Mouse (Mus musculus): ENCODE measurements around the gene Nme7. TPM values are rescaled to one million over a fixed set of nuclear protein-coding genes. Genes with fewer than 3 reads are reported as not detected.

The Nme7 gene
- total and polyA plus RNA-seq, 3 experiments: 23.5 to 33.2 (median 25.3) TPM

GRCm38 (mm10) chr1:164475895-164476294 lies 172.0 kb downstream of the Nme7 start:
- Histone ChIP-seq H3K9me3 (replicated peaks; ENCODE audit: low read length) (no peaks in the 10 kb centered on the region), H3K9ac (ENCODE audit: insufficient read depth, low read depth) (no peak overlapping the region), H3K27me3 (replicated peaks) (no peaks in the 10 kb centered on the region), H3K4me3 (replicated peaks in 1 of 3; ENCODE audit: low read depth in 2 of 3, low read length in 2 of 3, poor library complexity in 1 of 3) (no peak overlapping the region), H3K79me2 (replicated peaks; ENCODE audit: control insufficient read depth, extremely low read depth, insufficient read depth, poor library complexity, severe bottlenecking) (no peaks in the 10 kb centered on the region), H3K36me3 (replicated peaks in 1 of 2; ENCODE audit: control insufficient read depth in 1 of 2, insufficient read depth in 1 of 2, low read length in 1 of 2) (no peaks in the 10 kb centered on the region), H3K4me2 (ENCODE audit: insufficient read depth, low read depth, poor library complexity, severe bottlenecking) (no peak overlapping the region), H3K4me1 (ENCODE audit: control insufficient read depth in 1 of 2, insufficient read depth in 2 of 2) (no peaks in the 10 kb centered on the region), H3K27ac (ENCODE audit: insufficient read depth, low read depth) (no peak overlapping the region)
- DNase-seq (ENCODE audit: extremely low read depth): no peak
- dilution Hi-C loops (cut with MboI; ENCODE audit: extremely low pct_ligation_motif_present, extremely low pct_unique_long_range_greater_than_20kb, low sequenced_read_pairs): no loop called here
- no peak for TF ChIP-seq RCOR1 (conservative IDR thresholded peaks at IDR 0.05; ENCODE audit: low read depth, low read length)
- no peak for TF ChIP-seq RAD21 (IDR thresholded peaks at IDR 0.05; ENCODE audit: low read depth, low read length)
- in situ Hi-C loops (cut with MboI; ENCODE audit: low pct_ligation_motif_present, low pct_unique_long_range_greater_than_20kb, low sequenced_read_pairs): no loop called here

- Histone ChIP-seq H3K79me2 (replicated peaks; ENCODE audit: control insufficient read depth, extremely low read depth, insufficient read depth, poor library complexity, severe bottlenecking) (no peaks in the 10 kb centered on the region), H3K36me3 (replicated peaks in 1 of 2; ENCODE audit: control insufficient read depth in 1 of 2, insufficient read depth in 1 of 2, low read length in 1 of 2) (no peaks in the 10 kb centered on the region), H3K9ac (ENCODE audit: insufficient read depth, low read depth) (no peak overlapping the region), H3K4me2 (ENCODE audit: insufficient read depth, low read depth, poor library complexity, severe bottlenecking) (no peak overlapping the region), H3K27ac (ENCODE audit: insufficient read depth, low read depth) (no peak overlapping the region), H3K4me3 (replicated peaks in 1 of 3; ENCODE audit: low read depth in 2 of 3, low read length in 2 of 3, poor library complexity in 1 of 3) (no peak overlapping the region), H3K9me3 (replicated peaks; ENCODE audit: low read length) (no peaks in the 10 kb centered on the region), H3K4me1 (ENCODE audit: control insufficient read depth in 1 of 2, insufficient read depth in 2 of 2) (no peaks in the 10 kb centered on the region), H3K27me3 (replicated peaks) (no peaks in the 10 kb centered on the region)
- TF ChIP-seq RAD21 (IDR thresholded peaks at IDR 0.05; ENCODE audit: low read depth, low read length) (no peak), MAZ (IDR thresholded peaks at IDR 0.05; ENCODE audit: low read depth, low read length) (no peak), ETS1 (conservative IDR thresholded peaks at IDR 0.05; ENCODE audit: low read depth, low read length) (no peak), RCOR1 (conservative IDR thresholded peaks at IDR 0.05; ENCODE audit: low read depth, low read length) (no peak), ZNF384 (IDR thresholded peaks at IDR 0.05; ENCODE audit: low read depth, low read length) (no peak), JUN (IDR thresholded peaks at IDR 0.05; ENCODE audit: insufficient read depth, low read depth, low read length) (no peak), GABPA (IDR thresholded peaks at IDR 0.05; ENCODE audit: insufficient replicate concordance, low read depth, low read length) (no peak)
- DNase-seq (ENCODE audit: extremely low read depth): no peak
- in situ Hi-C loops (cut with MboI; ENCODE audit: low pct_ligation_motif_present, low pct_unique_long_range_greater_than_20kb, low sequenced_read_pairs): no loop called here
- dilution Hi-C loops (cut with MboI; ENCODE audit: extremely low pct_ligation_motif_present, extremely low pct_unique_long_range_greater_than_20kb, low sequenced_read_pairs): no loop called here
Measured at GRCm38 (mm10) chr1:164480755-164481644, 177.1 kb downstream of the Nme7 start.

DNA sequence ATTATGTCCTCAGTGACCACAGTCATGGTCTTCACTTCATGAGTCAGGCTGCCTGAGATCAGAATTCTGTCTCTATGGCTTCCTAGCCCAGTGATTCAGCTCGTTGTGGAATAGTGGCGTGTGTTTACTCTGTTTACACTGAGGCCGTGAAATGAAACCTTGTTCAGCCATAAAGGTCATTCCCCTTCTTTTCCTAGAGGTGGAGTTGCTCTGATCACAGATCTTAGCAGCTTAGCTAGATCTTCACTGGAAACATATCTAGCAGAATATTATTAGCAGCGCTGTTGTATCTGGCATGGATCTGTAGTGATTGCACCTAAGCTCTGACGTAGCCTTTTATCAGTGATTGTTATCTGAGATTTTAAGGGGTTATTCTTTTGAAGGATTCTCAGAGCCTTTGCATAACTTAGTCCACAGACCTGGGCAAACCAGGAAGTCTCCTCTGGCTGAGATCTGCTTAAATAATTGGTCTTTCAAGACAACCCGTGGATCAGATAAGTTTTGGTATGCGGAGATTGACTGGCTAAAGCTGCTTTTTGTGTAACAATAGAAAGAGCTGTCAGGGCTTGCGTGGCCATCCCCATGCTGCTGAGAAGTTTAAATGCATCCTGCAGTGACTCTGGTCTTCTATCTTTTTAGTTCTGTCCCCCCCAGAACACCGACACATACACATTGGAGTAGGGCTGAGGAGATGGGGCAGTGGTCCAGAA lies 177.9 kb downstream of the Nme7 start:
- Histone ChIP-seq H3K36me3 (replicated peaks in 1 of 2; ENCODE audit: control insufficient read depth in 1 of 2, insufficient read depth in 1 of 2, low read length in 1 of 2) (no peaks in the 10 kb centered on the region), H3K4me2 (ENCODE audit: insufficient read depth, low read depth, poor library complexity, severe bottlenecking) (no peak overlapping the region), H3K27me3 (replicated peaks) (no peaks in the 10 kb centered on the region), H3K9ac (ENCODE audit: insufficient read depth, low read depth) (no peak overlapping the region), H3K4me1 (ENCODE audit: control insufficient read depth in 1 of 2, insufficient read depth in 2 of 2) (no peaks in the 10 kb centered on the region), H3K27ac (ENCODE audit: insufficient read depth, low read depth) (no peak overlapping the region), H3K9me3 (replicated peaks; ENCODE audit: low read length) (no peaks in the 10 kb centered on the region), H3K79me2 (replicated peaks; ENCODE audit: control insufficient read depth, extremely low read depth, insufficient read depth, poor library complexity, severe bottlenecking) (no peaks in the 10 kb centered on the region), H3K4me3 (replicated peaks in 1 of 3; ENCODE audit: low read depth in 2 of 3, low read length in 2 of 3, poor library complexity in 1 of 3) (no peak overlapping the region)
- no peak for DNase-seq (ENCODE audit: extremely low read depth)
- dilution Hi-C loops (cut with MboI; ENCODE audit: extremely low pct_ligation_motif_present, extremely low pct_unique_long_range_greater_than_20kb, low sequenced_read_pairs) (no loop called here), in situ Hi-C loops (cut with MboI; ENCODE audit: low pct_ligation_motif_present, low pct_unique_long_range_greater_than_20kb, low sequenced_read_pairs) (no loop called here)
- TF ChIP-seq RAD21 (IDR thresholded peaks at IDR 0.05; ENCODE audit: low read depth, low read length) (no peak), USF2 (conservative IDR thresholded peaks at IDR 0.05; ENCODE audit: low read depth, low read length) (no peak), TCF12 (IDR thresholded peaks at IDR 0.05; ENCODE audit: low read depth, low read length) (no peak), HCFC1 (IDR thresholded peaks at IDR 0.05; ENCODE audit: low read depth, low read length) (no peak), PAX5 (IDR thresholded peaks at IDR 0.05; ENCODE audit: low read length) (no peak), BHLHE40 (IDR thresholded peaks at IDR 0.05; ENCODE audit: low read depth, low read length) (no peak), CHD2 (IDR thresholded peaks at IDR 0.05; ENCODE audit: low read length) (no peak), E2F4 (IDR thresholded peaks at IDR 0.05; ENCODE audit: insufficient replicate concordance, low read depth, low read length) (no peak), CHD1 (IDR thresholded peaks at IDR 0.05; ENCODE audit: low read depth, low read length) (no peak), ZKSCAN1 (IDR thresholded peaks at IDR 0.05; ENCODE audit: borderline replicate concordance, low read depth, low read length) (no peak), EP300 (IDR thresholded peaks at IDR 0.05; ENCODE audit: low read length) (no peak), GABPA (IDR thresholded peaks at IDR 0.05; ENCODE audit: insufficient replicate concordance, low read depth, low read length) (no peak), POLR2A (IDR thresholded peaks at IDR 0.05; ENCODE audit: low read depth, low read length) (no peak)

Measured in CH12.LX (cell line).